Mouse (Mus musculus) lung, adult 2 months (tissue): ENCODE results near the gene Grip2.

Experiments
- CTCF ChIP-seq: fragments of 200-500 bp; IDR thresholded peaks from 2 replicates; pipeline ENCODE4 v1.5.1; 2011; ENCODE audit warnings: mild to moderate bottlenecking, low read length, control low read depth; ENCODE audit not compliant: insufficient read depth
- POLR2A ChIP-seq: fragments of 200-500 bp; IDR thresholded peaks from 2 replicates; pipeline ENCODE4 v1.6.1; 2011; ENCODE audit warnings: low read depth, mild to moderate bottlenecking, control low read depth, low read length, borderline replicate concordance; ENCODE audit errors: extremely low read depth

- no peak for TF ChIP-seq CTCF
- TF ChIP-seq POLR2A: no peak
Measured at GRCm38 (mm10) chr6:91785018-91785417, 42.0 kb downstream of the Grip2 start.
